Mouse (Mus musculus) cortical plate, adult 2 months (tissue): ENCODE results near the gene Proca1. TPM values are rescaled to one million over a fixed set of nuclear protein-coding genes. Genes with fewer than 3 reads are reported as not detected.

Source experiments
- H3K27ac ChIP-seq: fragments of 200-500 bp; 2 replicates; pipeline ENCODE4 v1.5.1; 2012; ENCODE audit warnings: low read length, control low read depth, inconsistent platforms; ENCODE audit not compliant: insufficient read depth
- H3K4me1 ChIP-seq: fragments of 200-500 bp; 2 replicates; pipeline ENCODE4 v1.6.1; 2011; ENCODE audit warnings: low read length; ENCODE audit not compliant: control insufficient read depth, insufficient read depth
- H3K4me3 ChIP-seq: fragments of 200-500 bp; 2 replicates; pipeline ENCODE4 v1.5.1; 2011; ENCODE audit warnings: mild to moderate bottlenecking, low read length, control low read depth; ENCODE audit not compliant: insufficient read depth
- CTCF ChIP-seq: fragments of 200-500 bp; IDR thresholded peaks from 2 replicates; pipeline ENCODE4 v1.5.1; 2011; ENCODE audit warnings: mild to moderate bottlenecking, control low read depth, low read length; ENCODE audit not compliant: insufficient read depth; ENCODE audit errors: extremely low read depth
- POLR2A ChIP-seq: fragments of 200-500 bp; IDR thresholded peaks from 2 replicates; pipeline ENCODE4 v1.6.1; 2011; ENCODE audit warnings: mild to moderate bottlenecking, low read length, control low read depth; ENCODE audit not compliant: insufficient read depth; ENCODE audit errors: extremely low read depth
- polyA plus RNA-seq: library from polyadenylated mRNA; depleted of rRNA; stranded (reverse); fragments of >200 nt; gene quantifications from 2 replicates; pipeline ENCODE4 v1.2.3, GENCODE M21; 2012

Proca1 gene
- polyA plus RNA-seq, 1 experiment, result 6.2 TPM

DNA sequence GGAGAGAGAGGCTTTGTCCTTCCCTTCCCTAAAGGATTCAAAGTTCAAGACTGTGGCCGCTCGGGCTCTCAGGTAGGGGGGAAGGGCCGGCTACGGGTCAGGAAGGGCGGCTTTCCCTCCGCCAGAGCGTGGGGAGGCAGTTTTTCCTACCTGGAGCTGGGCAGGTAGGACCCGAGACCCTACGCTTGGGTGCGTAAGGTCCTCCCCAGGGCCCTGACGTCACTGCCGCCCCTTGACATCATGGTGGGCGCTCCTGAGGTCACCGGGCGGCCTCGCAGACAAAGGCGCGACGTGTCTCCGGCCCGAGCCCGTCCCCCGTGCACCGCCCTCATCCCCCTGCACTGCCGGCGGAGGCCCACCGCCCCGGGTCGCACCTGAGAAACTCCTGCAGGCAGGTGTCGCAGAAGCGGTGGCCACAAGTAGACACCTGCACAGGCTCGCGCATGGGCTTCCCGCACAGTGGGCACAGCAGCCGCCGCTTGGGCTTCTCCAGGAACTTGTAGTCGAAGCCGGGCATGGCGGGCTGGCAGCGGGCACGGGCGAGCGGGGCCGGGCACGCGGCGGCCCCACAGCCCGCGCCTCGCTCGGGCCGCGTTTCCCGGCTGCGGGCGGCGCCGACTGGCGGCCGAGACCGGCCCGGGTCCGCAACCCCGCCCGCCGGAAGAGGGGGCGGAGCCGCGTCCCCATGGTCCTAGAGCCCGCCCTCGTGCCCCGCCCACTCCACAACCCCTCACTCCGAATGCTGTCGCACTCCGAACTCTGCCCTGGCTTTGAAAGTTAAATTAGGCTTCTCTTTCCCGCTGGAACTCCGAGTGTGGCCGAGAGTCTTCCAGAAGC, 28.1 kb upstream of the Proca1 start, which contains the start of gene Traf4:
Gene Traf4 (minus strand): TSS at position 666 of the 837 bp plus-strand sequence.
- Histone ChIP-seq H3K27ac (peak within 1 kb of the TSS; percentile 82), H3K4me1 (no peaks in the 10 kb centered on the region), H3K4me3 (peak within 1 kb of the TSS; percentile 70)
- no peak for TF ChIP-seq CTCF
- no peak for TF ChIP-seq POLR2A

DNA sequence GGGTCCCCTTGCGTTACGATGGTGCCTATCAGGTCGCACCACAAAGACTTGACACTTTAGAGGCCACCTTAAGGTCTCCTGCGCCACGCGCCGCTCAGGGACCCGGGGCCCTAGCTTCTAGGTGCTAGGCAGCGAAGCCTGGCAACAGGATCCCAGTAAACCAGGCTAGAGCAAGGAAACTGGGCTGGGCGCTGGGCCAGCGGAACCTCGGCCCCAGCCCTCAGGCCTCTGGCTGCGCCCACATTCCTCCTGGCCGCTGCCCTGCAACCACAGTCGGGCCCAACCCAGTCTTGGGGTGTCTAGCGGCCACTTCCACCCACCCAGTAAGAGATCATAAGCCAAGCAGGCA, 27.5 kb upstream of the Proca1 start:
- H3K4me3 ChIP-seq, result peak overlapping the region; percentile 70
- no peaks in the 10 kb centered on the region for H3K4me1 ChIP-seq
- 0 out of 2 replicates have a peak overlapping the region, but pooled peaks have one; percentile 13 for H3K27ac ChIP-seq
- TF ChIP-seq POLR2A (no peak), CTCF (no peak)

DNA sequence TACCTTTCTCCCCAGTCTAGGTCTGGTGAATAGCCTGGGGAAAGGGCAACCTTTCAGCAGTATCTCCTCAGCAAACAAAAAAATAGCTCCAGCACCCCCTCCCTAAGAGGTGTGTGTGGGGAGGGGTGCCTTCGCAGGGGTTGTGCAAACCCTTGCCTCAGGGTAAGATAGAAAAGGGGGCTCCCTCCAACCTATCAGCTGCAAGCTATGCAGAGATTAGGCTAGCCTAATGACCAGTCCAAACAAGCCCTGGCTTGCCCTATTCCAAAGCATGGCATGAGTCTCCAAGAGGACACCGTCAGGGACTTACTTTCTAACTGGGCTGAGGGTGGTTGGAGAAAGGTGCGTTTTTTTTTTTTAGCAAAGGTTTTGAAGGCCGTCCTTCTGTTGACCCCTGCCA, 27.0 kb upstream of the Proca1 start:
- H3K4me1 ChIP-seq, result no peaks in the 10 kb centered on the region
- no peak overlapping the region for H3K27ac ChIP-seq
- TF ChIP-seq CTCF (no peak), POLR2A (no peak)
- H3K4me3 ChIP-seq, result no peak overlapping the region

DNA sequence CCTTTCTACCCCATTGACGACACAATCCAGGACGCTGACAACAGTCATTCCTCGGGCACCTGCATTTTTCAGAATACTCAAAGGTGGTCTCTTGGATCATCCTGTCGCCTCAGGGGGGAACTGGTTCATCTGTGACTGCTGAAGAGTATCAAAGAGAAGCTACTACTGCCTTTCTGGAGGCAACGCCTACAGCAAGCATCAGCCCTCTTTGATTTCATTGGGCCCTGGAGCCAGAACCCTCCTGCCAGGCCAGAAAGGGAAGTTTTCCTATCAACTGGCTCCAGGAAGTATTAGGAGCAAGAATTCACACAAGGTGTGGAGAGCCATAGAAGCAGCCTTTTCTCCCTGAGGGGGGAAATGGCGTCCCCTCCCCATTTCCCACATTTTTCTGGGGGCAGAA, 26.6 kb upstream of the Proca1 start:
- Histone ChIP-seq H3K4me1 (no peaks in the 10 kb centered on the region), H3K27ac (no peak overlapping the region), H3K4me3 (no peak overlapping the region)
- TF ChIP-seq CTCF, result no peak
- no peak for TF ChIP-seq POLR2A

DNA sequence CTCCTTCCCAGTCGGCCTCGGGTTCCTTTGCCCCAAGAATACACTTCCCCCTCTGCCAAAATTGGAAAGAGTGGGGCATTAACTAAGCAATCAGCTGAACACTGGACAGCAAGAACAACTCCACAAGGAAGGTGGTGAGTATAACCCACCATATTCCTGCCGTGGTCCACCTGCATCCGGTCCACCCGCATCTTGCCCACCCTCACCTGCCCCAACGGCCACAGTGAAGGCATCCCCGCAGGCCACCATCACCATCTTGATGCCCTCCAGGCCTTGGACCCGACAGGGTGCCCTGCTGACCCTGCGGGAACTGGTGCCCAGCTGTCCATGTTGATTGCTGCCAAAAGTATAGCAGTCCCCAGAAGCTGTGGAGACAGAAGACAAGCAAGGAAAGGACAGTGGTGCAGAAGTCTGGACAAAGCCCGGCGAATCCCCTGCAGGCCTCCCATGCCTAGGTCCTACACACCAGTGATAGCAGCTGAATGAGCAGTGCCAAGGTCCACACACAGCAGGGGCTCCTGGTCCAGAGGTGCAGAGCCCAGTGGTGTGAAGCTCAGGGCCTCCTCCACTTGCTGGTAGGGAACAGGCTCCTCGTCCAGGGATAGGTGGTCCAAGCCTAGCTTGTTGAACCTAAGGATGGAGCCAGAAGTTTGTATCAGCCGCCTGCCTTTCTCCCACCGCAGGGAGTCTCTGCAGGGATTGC, 25.8 kb upstream of the Proca1 start:
- TF ChIP-seq CTCF (no peak), POLR2A (no peak)
- no peaks in the 10 kb centered on the region for H3K4me1 ChIP-seq
- no peak overlapping the region for H3K27ac ChIP-seq
- no peak overlapping the region for H3K4me3 ChIP-seq

DNA sequence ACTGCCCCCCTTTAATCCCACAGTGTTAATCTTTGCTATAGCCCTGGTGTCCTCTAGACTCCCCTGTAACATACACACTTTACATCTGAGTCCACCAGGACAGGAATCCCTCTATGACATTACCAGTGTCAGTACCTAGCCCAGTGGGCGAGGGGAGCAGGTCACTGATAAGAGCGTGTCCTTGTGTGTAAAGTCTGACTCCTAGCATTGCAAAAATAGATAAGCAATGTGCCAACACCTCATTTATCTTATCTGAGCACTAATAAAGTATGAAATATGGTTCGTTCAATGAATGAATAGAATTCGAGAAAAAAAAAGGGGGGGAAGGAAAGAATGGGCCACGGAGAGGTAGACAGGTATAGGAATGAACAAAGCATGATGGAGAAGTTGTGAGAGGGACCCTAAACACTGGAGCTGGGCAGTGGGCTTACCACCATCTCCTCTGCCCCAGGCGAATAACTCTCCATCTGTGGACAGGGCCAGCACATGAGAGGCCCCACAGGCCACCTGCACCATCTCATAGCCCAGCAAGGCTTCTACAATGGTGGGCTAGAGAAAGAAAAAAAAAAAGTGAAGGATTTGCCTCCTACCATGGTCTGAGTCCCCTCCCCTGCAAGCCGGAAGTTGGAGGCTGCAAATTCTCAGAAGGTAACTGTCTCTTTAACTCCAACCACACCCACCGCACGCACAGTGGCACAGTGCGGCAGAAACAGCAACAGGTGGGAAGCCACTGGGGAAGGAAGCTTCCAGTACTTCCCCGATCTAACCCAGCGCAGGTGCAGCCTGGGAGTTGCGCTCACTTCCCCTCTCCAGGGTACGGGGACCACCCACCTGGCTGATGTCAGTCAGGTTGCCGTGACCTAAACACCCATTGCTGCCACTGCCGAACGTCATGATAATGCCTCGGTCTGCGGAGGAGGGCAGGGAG, 24.4 kb upstream of the Proca1 start:
- TF ChIP-seq CTCF, result no peak
- no peak for TF ChIP-seq POLR2A
- Histone ChIP-seq H3K4me3 (no peak overlapping the region), H3K27ac (no peak overlapping the region), H3K4me1 (no peaks in the 10 kb centered on the region)

DNA sequence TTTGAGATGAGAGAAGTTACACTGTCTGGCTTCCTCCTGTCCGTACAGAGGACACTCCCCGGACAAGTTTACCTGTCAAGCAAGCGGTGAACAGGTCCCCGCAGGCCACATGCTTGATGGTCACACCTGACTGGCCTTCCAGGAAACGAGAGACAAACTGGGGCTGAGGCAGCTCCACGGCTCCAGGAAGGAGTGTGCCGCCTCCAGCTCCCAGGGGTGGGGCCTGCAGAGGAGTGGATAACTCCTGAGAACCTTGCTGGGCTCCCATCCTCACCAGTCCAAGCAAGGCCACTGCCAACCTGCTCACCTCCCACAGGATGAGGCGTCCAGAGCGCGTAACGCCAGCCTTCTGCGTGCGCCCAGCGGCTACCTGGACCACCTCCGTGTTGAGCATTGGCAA, 22.9 kb upstream of the Proca1 start:
- TF ChIP-seq CTCF (no peak), POLR2A (no peak)
- Histone ChIP-seq H3K4me3 (no peak overlapping the region), H3K27ac (no peak overlapping the region), H3K4me1 (no peaks in the 10 kb centered on the region)

DNA sequence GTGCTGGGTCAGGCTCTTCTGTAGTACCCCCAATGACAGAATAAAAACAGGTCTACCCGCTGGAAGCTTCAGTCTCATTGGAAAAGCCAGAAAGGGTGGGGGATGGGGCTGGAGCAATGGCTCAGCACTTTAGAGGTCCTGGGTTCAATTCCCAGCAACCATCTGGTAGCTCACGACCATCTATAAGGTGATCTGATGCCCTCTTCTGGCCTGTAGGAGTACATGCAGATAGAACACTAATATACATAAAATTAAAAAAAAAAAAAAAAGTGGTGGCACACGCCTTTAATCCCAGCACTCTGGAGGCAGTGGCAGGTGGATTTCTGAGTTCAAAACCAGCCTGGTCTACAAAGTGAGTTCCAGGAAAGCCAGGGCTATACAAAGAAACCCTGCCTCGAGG, 21.9 kb upstream of the Proca1 start:
- Histone ChIP-seq H3K27ac (no peak overlapping the region), H3K4me1 (no peaks in the 10 kb centered on the region), H3K4me3 (no peak overlapping the region)
- TF ChIP-seq POLR2A (no peak), CTCF (no peak)
